Mouse (Mus musculus) MEL (cell line): Measurements from ENCODE around the gene Reps1. TPM values are rescaled to one million over a fixed set of nuclear protein-coding genes. Genes with fewer than 3 reads are reported as not detected.

ENCODE experiments used
- DNase-seq: peaks from one replicate; pipeline ENCODE4 v3.0.0; 2011; ENCODE audit warnings: low read depth, low spot score
- H3K27ac ChIP-seq: 2 replicates; pipeline ENCODE4 v1.5.1; 2012; ENCODE audit warnings: low read depth, mild to moderate bottlenecking, control low read depth, low read length, moderate library complexity; ENCODE audit not compliant: control insufficient read depth
- H3K27me3 ChIP-seq, 2 experiments: fragments of 150-350 bp in 1 of 2; sonication (generic) in 1 of 2; 2 replicates each; pipeline ENCODE4 v1.6.1; 2012; ENCODE audit warnings: low read length in 2 of 2, mild to moderate bottlenecking in 2 of 2, improper control_type of control experiment in 1 of 2, moderate library complexity in 1 of 2; ENCODE audit not compliant: insufficient read depth in 2 of 2, control insufficient read depth in 1 of 2
- H3K36me3 ChIP-seq, 2 experiments: 2 replicates each; pipeline ENCODE4 v1.6.1; 2012 to 2014; ENCODE audit warnings: low read length in 2 of 2, improper control_type of control experiment in 1 of 2, inconsistent platforms in 1 of 2, mild to moderate bottlenecking in 1 of 2; ENCODE audit not compliant: insufficient read depth in 2 of 2, control insufficient read depth in 1 of 2
- H3K4me1 ChIP-seq, 2 experiments: fragments of 150-350 bp in 1 of 2; sonication (generic) in 1 of 2; 2 replicates each; pipeline ENCODE4 v1.6.1; 2012; ENCODE audit warnings: low read length in 2 of 2, improper control_type of control experiment in 1 of 2, mild to moderate bottlenecking in 1 of 2; ENCODE audit not compliant: insufficient read depth in 2 of 2, control insufficient read depth in 1 of 2
- H3K4me3 ChIP-seq, 2 experiments: fragments of 150-350 bp in 1 of 2; sonication (generic) in 1 of 2; 2 replicates each; pipeline ENCODE4 v1.5.1; 2012; ENCODE audit warnings: low read depth in 2 of 2, low read length in 2 of 2, mild to moderate bottlenecking in 2 of 2, moderate library complexity in 2 of 2, control low read depth in 1 of 2, improper control_type of control experiment in 1 of 2; ENCODE audit not compliant: control insufficient read depth in 1 of 2, insufficient read depth in 1 of 2
- H3K79me2 ChIP-seq: 2 replicates; pipeline ENCODE4 v1.6.1; 2012; ENCODE audit warnings: mild to moderate bottlenecking, low read length, moderate library complexity; ENCODE audit not compliant: control insufficient read depth, poor library complexity, insufficient read depth
- H3K9ac ChIP-seq: 2 replicates; pipeline ENCODE4 v1.6.1; 2012; ENCODE audit warnings: low read depth, mild to moderate bottlenecking, control low read depth, low read length, moderate library complexity; ENCODE audit not compliant: control insufficient read depth, poor library complexity, severe bottlenecking
- H3K9me3 ChIP-seq: fragments of 150-350 bp; sonication (generic); replicated peaks from 2 replicates; pipeline ENCODE4 v1.6.1; 2012; ENCODE audit warnings: mild to moderate bottlenecking, low read length, improper control_type of control experiment, moderate library complexity; ENCODE audit not compliant: insufficient read depth
- BHLHE40 ChIP-seq: IDR thresholded peaks from 2 replicates; pipeline ENCODE4 v1.6.1; 2012; ENCODE audit warnings: low read depth, mild to moderate bottlenecking, inconsistent platforms, low read length, improper control_type of control experiment, borderline replicate concordance
- CTCF ChIP-seq, 3 experiments: IDR thresholded peaks in 2 of 3; conservative IDR thresholded peaks in 1 of 3; 2 replicates each; pipeline ENCODE4 v1.5.1; 2011 to 2012; ENCODE audit warnings: low read length in 3 of 3, low read depth in 2 of 3, mild to moderate bottlenecking in 2 of 3, improper control_type of control experiment in 1 of 3, inconsistent platforms in 1 of 3, mixed read lengths in 1 of 3, moderate library complexity in 1 of 3; ENCODE audit not compliant: control insufficient read depth in 1 of 3, insufficient read depth in 1 of 3, poor library complexity in 1 of 3, severe bottlenecking in 1 of 3
- E2F4 ChIP-seq: IDR thresholded peaks from 2 replicates; pipeline ENCODE4 v1.6.1; 2011; ENCODE audit warnings: low read depth, low read length, improper control_type of control experiment, borderline replicate concordance
- ELF1 ChIP-seq: IDR thresholded peaks from 2 replicates; pipeline ENCODE4 v1.6.1; 2014; ENCODE audit warnings: low read depth, mild to moderate bottlenecking, inconsistent platforms, low read length, improper control_type of control experiment, moderate library complexity
- EP300 ChIP-seq, 2 experiments: IDR thresholded peaks; 2 replicates each; pipeline ENCODE4 v1.6.1; 2011; ENCODE audit warnings: improper control_type of control experiment in 2 of 2, low read length in 2 of 2, low read depth in 1 of 2, mild to moderate bottlenecking in 1 of 2
- GABPA ChIP-seq: IDR thresholded peaks from 2 replicates; pipeline ENCODE4 v1.6.1; 2012; ENCODE audit warnings: low read depth, mild to moderate bottlenecking, inconsistent platforms, low read length, improper control_type of control experiment, moderate library complexity
- GATA1 ChIP-seq: IDR thresholded peaks from 2 replicates; pipeline ENCODE4 v1.6.1; 2011; ENCODE audit warnings: low read depth, low read length, improper control_type of control experiment
- JUND ChIP-seq: IDR thresholded peaks from 2 replicates; pipeline ENCODE4 v1.6.1; 2011; ENCODE audit warnings: low read depth, mild to moderate bottlenecking, improper control_type of control experiment, low read length
- KAT2A ChIP-seq: conservative IDR thresholded peaks from 2 replicates; pipeline ENCODE4 v1.6.1; 2012; ENCODE audit warnings: low read depth, low read length, improper control_type of control experiment, inconsistent platforms
- MAFK ChIP-seq: IDR thresholded peaks from 2 replicates; pipeline ENCODE4 v1.6.1; 2011; ENCODE audit warnings: low read depth, mild to moderate bottlenecking, low read length, improper control_type of control experiment, borderline replicate concordance
- MAX ChIP-seq: IDR thresholded peaks from 2 replicates; pipeline ENCODE4 v1.6.1; 2011; ENCODE audit warnings: low read length, improper control_type of control experiment
- MAZ ChIP-seq: IDR thresholded peaks from 2 replicates; pipeline ENCODE4 v1.6.1; 2012; ENCODE audit warnings: low read depth, mild to moderate bottlenecking, inconsistent platforms, low read length, improper control_type of control experiment
- MEF2A ChIP-seq: IDR thresholded peaks from 2 replicates; pipeline ENCODE4 v1.6.1; 2014; ENCODE audit warnings: low read depth, mild to moderate bottlenecking, inconsistent platforms, low read length, improper control_type of control experiment; ENCODE audit not compliant: poor library complexity, insufficient replicate concordance, severe bottlenecking; ENCODE audit errors: extremely low read depth
- MYC ChIP-seq: IDR thresholded peaks from 2 replicates; pipeline ENCODE4 v1.6.1; 2011; ENCODE audit warnings: low read depth, mild to moderate bottlenecking, low read length, improper control_type of control experiment, moderate library complexity
- NELFE ChIP-seq: IDR thresholded peaks from 2 replicates; pipeline ENCODE4 v1.6.1; 2011; ENCODE audit warnings: low read depth, low read length, improper control_type of control experiment
- POLR2A ChIP-seq, 2 experiments: IDR thresholded peaks; 2 replicates each; pipeline ENCODE4 v1.6.1; 2011 to 2012; ENCODE audit warnings: low read length in 2 of 2, mild to moderate bottlenecking in 2 of 2, control low read depth in 1 of 2, improper control_type of control experiment in 1 of 2, low read depth in 1 of 2, moderate library complexity in 1 of 2; ENCODE audit not compliant: control insufficient read depth in 1 of 2, insufficient read depth in 1 of 2, poor library complexity in 1 of 2
- POLR2AphosphoS2 ChIP-seq: IDR thresholded peaks from 2 replicates; pipeline ENCODE4 v1.6.1; 2011; ENCODE audit warnings: low read length, improper control_type of control experiment
- RCOR1 ChIP-seq: IDR thresholded peaks from 2 replicates; pipeline ENCODE4 v1.6.1; 2012; ENCODE audit warnings: low read depth, mild to moderate bottlenecking, inconsistent platforms, low read length, improper control_type of control experiment
- SIN3A ChIP-seq: IDR thresholded peaks from 2 replicates; pipeline ENCODE4 v1.6.1; 2012; ENCODE audit warnings: low read length, improper control_type of control experiment, inconsistent platforms
- TAL1 ChIP-seq: IDR thresholded peaks from 2 replicates; pipeline ENCODE4 v1.6.1; 2012; ENCODE audit warnings: mild to moderate bottlenecking, inconsistent platforms, low read length, moderate library complexity, mixed read lengths
- TBP ChIP-seq: IDR thresholded peaks from 2 replicates; pipeline ENCODE4 v1.8.0; 2011; ENCODE audit warnings: low read depth, low read length, improper control_type of control experiment
- TCF12 ChIP-seq: IDR thresholded peaks from 2 replicates; pipeline ENCODE4 v1.6.1; 2014; ENCODE audit warnings: low read depth, mild to moderate bottlenecking, inconsistent platforms, low read length, improper control_type of control experiment, moderate library complexity
- USF1 ChIP-seq: IDR thresholded peaks from 2 replicates; pipeline ENCODE4 v1.6.1; 2014; ENCODE audit warnings: low read depth, mild to moderate bottlenecking, inconsistent platforms, low read length, improper control_type of control experiment, moderate library complexity
- USF2 ChIP-seq, 2 experiments: IDR thresholded peaks; 2 replicates each; pipeline ENCODE4 v1.6.1; 2011 to 2012; ENCODE audit warnings: improper control_type of control experiment in 2 of 2, low read length in 2 of 2, borderline replicate concordance in 1 of 2, inconsistent platforms in 1 of 2, low read depth in 1 of 2, mild to moderate bottlenecking in 1 of 2; ENCODE audit not compliant: insufficient read depth in 1 of 2
- ZNF384 ChIP-seq: IDR thresholded peaks from 2 replicates; pipeline ENCODE4 v1.6.1; 2012; ENCODE audit warnings: low read depth, mild to moderate bottlenecking, inconsistent platforms, low read length, improper control_type of control experiment
- polyA plus RNA-seq, 2 experiments: library from polyadenylated mRNA; stranded (reverse) in 1 of 2; unstranded in 1 of 2; fragments of >175 nt in 1 of 2; fragments of >200 nt in 1 of 2; gene quantifications; 2 replicates each; pipeline versions ENCODE4 v1.2.1 to v1.2.4; 2012; ENCODE audit warnings: low replicate concordance in 2 of 2, low read depth in 1 of 2; ENCODE audit not compliant: insufficient read length in 2 of 2, insufficient read depth in 1 of 2, missing spikeins in 1 of 2
- total RNA-seq: library from RNA; depleted of rRNA; stranded (reverse); fragments of 300-350 nt; gene quantifications from 2 replicates; pipeline ENCODE4 v1.2.3, GENCODE M21; 2012

The Reps1 gene
- total and polyA plus RNA-seq, 3 experiments: 40.0 to 80.3 TPM; not detected in 1

DNA sequence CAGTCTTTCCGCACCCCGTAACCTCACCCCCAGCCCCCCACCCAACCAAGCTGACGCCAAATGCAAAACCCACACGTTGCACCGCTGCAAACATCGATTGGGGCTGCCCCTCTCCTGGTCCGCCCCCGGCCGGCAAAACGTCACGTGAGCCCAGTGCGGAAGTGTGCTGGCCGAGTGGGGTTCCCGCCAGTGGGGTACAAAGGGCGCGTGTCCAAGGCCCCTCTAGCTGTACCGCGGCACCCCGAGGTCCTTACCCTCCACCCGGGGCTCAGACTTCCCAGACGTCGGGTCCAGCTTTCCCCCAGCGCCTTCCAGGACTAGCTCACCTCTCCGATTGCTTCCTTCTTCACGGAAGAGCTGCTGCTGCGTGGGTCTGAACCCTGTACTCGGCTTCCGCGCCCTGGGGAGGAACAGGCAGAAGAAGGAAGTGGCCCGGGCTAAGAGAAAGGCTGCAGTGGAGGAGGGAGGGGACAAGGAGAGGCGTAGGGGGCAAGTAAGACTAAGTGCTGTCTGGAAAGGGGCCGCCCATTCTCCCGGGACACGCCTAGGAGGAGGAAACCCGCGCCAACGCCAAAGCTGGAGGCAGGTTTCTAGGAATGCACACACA, 32.8 kb upstream of the Reps1 start, which contains the start of gene Abracl:
TSS of gene Abracl (minus strand) at position 548 of the 607 bp plus-strand sequence.
- H3K36me3 ChIP-seq: peaks cover 0 to 5% of the 10 kb centered on the region in 2 experiments; a peak in 2 of 4 replicates
- peak within 1 kb of the TSS; percentile 97 for H3K9ac ChIP-seq
- H3K79me2 ChIP-seq: peaks cover 11% of the 10 kb centered on the region
- peak; percentile 94 for DNase-seq
- peaks cover 0 to 4% of the 10 kb centered on the region in 2 experiments; a peak in 1 of 4 replicates for H3K4me1 ChIP-seq
- H3K27me3 ChIP-seq: no peaks in the 10 kb centered on the region
- H3K27ac ChIP-seq: peak within 1 kb of the TSS; percentile 95
- H3K4me3 ChIP-seq: peak within 1 kb of the TSS; percentile 84 to 88
- no peaks in the 10 kb centered on the region for H3K9me3 ChIP-seq
- TF ChIP-seq SIN3A: peak; percentile 64; the same call in 1 of the 2 replicates
- peak; percentile 93 for TF ChIP-seq USF1
- TF ChIP-seq MYC: 0 out of 2 replicates have a peak, but pooled peaks have one; percentile 16
- TF ChIP-seq MAFK: no peak
- TF ChIP-seq E2F4: peak; percentile 41; the same call in 1 of the 2 replicates
- TF ChIP-seq TBP: peak; percentile 59
- TF ChIP-seq USF2 (IDR thresholded peaks at IDR 0.05; ENCODE audit: borderline replicate concordance in 1 of 2, insufficient read depth in 1 of 2, low read depth in 1 of 2, low read length in 2 of 2): peak in 1 of 2 experiments; percentile 57; a peak in 2 of 4 replicates
- peak; percentile 73; the same call in 1 of the 2 replicates for TF ChIP-seq ELF1
- TF ChIP-seq POLR2AphosphoS2: no peak
- TF ChIP-seq BHLHE40: peak; percentile 85; the same call in 1 of the 2 replicates
- peak; percentile 71 to 84; a peak in 3 of 4 replicates for TF ChIP-seq POLR2A (IDR thresholded peaks at IDR 0.05; ENCODE audit: control insufficient read depth in 1 of 2, insufficient read depth in 1 of 2, low read depth in 1 of 2, low read length in 2 of 2, poor library complexity in 1 of 2)
- TF ChIP-seq CTCF (IDR thresholded peaks at IDR 0.05 in 2 of 3, conservative IDR thresholded peaks at IDR 0.05 in 1 of 3; ENCODE audit: control insufficient read depth in 1 of 3, insufficient read depth in 1 of 3, low read depth in 2 of 3, low read length in 3 of 3, poor library complexity in 1 of 3, severe bottlenecking in 1 of 3): no peak
- TF ChIP-seq GATA1: no peak
- peak; percentile 65 for TF ChIP-seq NELFE

DNA sequence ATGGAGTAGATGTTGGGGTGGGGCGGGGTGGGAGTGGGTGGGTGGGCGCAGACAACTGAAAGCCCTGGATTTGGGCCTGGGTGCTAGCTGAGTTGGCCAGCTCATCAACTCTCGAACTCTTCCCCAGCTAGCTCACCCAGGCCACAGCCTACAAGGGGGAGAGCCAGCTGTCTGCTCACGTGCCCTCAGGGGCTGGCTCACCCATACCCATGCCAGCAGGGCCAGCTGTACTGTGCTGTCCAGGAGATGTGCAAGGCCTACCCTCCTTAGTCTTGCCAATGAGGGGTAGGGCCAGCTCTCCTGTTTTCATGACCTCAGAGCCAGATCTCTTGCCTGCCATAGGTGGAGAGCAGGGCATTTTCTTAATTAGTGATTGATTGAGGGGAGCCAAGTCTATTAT, 21.3 kb upstream of the Reps1 start:
- H3K27ac ChIP-seq: no peak overlapping the region
- TF ChIP-seq ZNF384: no peak
- TF ChIP-seq TCF12: no peak
- no peak for TF ChIP-seq USF2 (IDR thresholded peaks at IDR 0.05; ENCODE audit: borderline replicate concordance in 1 of 2, insufficient read depth in 1 of 2, low read depth in 1 of 2, low read length in 2 of 2)
- no peak for TF ChIP-seq TAL1
- no peak for TF ChIP-seq E2F4
- TF ChIP-seq MAZ: no peak
- TF ChIP-seq JUND: no peak
- no peak for TF ChIP-seq NELFE
- no peak for TF ChIP-seq SIN3A
- no peak for TF ChIP-seq KAT2A
- no peak for TF ChIP-seq TBP
- no peak for TF ChIP-seq RCOR1
- TF ChIP-seq GABPA: no peak
- no peak for TF ChIP-seq USF1
- no peak for TF ChIP-seq MYC
- no peak for TF ChIP-seq EP300 (IDR thresholded peaks at IDR 0.05; ENCODE audit: low read depth in 1 of 2, low read length in 2 of 2)
- no peak for TF ChIP-seq MEF2A
- TF ChIP-seq MAX: no peak
- no peak for TF ChIP-seq GATA1
- TF ChIP-seq, all 39 proteins: peak for 0
- no peaks in the 10 kb centered on the region for H3K36me3 ChIP-seq
- H3K9me3 ChIP-seq: no peaks in the 10 kb centered on the region
- no peaks in the 10 kb centered on the region for H3K27me3 ChIP-seq
- no peak overlapping the region for H3K4me3 ChIP-seq
- no peak for DNase-seq
- no peak overlapping the region for H3K9ac ChIP-seq
- H3K4me1 ChIP-seq: no peaks in the 10 kb centered on the region
- H3K79me2 ChIP-seq: no peaks in the 10 kb centered on the region
